Mouse (Mus musculus) mesoderm, embryonic 11.5 days (tissue): Measurements from ENCODE around the gene Agbl2.

Experiments used
- DNase-seq: peaks from one replicate; pipeline ENCODE4 v3.0.0-alpha.2; 2012; ENCODE audit warnings: low read depth, low spot score

Gene Agbl2

DNA sequence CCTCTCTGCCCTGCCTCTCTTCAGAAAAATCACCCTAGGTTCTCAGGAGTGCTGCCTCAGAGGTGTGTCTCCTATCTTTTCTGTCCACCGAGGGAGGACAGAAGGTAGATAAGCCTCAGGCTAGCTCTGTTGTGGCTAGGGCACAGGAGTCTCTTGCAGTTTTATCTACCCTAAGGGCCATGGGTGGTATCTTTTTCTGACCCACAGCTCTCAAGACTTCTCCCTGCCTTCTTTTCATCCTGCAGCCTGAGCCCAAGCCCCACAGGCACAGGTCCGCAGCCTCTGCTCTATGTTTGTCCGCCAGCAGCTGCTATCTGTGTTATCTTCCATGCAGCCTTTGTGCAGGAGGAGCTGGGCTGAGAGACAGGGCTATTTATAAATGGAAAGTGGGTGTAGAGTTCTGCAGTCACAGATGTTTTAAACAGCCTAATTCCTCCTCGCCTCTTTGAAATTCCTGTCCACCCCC lies 87.6 kb downstream of the Agbl2 start:
- no peak for DNase-seq

DNA sequence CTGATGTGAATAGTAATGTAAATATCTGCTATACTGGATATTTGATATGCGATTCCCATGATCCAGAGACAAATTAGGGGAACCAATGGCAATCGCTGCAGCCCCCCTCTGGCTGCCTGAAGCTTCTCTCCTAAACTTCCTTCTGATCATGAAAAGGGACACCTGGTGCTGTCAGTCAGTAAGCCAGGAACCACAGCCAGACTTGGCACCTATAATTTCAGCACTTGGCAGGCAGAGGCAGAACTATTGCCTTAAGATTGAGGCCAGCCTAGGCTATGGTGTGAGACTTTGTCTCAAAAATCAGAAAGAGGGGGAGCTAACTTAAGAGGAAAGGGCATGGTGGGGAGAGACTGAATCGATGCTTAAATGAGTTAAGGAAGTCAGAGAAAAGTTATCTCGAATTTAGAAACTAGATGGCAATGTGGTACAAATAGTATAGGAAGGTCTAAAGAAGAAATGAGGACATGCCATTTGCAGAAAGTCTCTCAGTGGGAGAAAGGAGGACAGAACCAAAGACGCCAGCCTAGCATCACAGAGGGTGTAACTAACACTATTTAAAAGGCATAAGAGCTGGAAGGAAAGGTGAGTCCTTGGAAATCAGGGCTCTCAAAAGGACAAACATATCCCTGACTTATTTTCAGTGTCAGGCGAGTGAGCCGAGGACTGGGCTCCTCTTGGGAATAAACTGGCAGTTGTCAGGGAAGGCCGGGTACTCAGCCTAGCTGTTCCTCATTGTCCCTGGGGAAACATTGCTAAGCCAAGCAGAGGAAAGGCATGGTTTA lies 88.8 kb downstream of the Agbl2 start:
- DNase-seq = no peak

DNA sequence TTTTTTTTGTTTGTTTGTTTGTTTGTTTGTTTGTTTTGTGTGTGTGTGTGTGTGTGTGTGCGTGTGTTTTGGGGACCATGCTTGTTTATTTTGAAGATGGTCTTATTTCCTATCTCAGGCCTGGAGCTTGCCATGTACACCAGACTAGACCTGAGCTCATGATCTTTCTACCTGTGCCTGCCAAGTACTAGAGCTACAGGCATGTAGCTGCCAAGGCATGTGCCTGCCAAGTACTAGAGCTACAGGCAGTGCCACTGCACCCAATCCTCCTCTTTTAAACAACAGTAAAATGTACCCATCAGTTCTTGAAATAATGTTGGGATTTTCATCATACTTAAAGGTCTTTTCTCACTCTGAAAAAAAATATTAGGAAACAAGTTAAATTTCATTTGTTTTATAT lies 91.5 kb downstream of the Agbl2 start:
- no peak for DNase-seq

DNA sequence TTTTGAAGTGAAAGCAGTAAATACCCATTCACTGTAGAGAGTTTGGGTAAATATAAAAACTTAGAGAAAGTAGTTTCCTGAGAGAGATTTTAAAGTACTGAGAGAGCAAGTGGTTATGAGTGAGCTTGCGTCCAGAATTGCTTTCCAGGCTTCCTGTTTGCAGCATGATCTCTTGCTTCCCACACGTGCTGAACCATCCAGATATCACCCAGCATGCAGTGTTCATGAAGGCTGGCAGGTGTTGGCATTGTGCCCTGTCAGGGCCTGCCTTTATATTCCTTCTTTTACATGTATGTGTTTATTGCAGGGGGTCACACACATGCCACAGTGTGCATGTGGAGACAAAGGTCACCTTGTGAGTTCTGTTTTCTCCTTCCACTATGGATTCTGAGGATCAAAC lies 92.7 kb downstream of the Agbl2 start:
- no peak for DNase-seq

DNA sequence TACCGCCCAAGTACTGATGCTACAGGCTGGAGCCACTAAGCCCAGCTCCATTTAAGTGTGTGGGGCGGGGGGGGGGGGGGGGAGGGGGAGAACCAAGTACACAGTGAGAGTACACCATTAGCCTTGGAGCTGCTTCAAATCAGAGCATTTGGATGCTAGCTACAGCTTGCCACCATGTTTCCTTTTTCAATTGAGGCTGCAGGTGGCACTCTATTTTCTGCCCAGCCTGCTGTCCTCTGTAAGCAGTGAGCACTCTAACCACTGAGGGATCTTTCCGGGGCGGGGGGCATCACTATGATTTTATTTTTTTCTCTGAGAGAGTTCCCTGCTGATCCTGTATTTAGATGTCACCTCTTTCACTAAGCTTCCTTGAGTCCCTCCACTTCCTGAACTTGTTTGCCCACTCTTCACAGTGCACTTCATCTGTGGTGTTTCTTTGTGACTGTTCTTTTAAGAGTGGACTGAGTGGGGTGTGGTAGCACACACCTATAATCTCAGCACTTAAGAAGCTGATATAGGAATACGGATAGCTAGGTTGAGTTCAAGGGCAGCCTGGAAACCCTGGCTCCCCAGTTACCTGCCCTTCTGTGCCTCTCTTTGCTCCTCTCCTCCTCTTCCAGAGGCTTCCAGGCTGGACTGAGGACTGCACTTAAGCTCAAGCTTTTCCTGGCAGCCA lies 95.2 kb downstream of the Agbl2 start:
- no peak for DNase-seq

DNA sequence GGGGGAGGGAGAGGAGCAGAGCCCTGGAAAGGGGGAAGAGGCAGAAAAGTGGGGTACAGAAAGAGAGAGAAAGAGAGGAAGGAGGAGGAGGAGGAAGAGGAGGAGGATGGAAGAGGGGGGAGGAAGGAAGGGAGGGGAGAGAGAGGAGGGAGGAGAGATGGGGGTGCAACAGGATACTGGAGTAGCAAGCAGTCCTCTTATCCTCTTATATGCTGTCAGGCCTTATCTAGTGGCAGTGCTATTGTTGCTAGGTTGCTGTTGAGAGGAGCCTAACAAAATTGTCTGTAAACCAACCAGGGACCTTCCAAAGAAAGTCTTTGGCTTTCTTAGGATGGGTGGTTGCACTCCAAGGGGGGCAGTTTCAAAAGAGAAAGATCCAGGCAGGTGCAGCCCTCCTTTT lies 96.9 kb downstream of the Agbl2 start:
- DNase-seq = no peak

DNA sequence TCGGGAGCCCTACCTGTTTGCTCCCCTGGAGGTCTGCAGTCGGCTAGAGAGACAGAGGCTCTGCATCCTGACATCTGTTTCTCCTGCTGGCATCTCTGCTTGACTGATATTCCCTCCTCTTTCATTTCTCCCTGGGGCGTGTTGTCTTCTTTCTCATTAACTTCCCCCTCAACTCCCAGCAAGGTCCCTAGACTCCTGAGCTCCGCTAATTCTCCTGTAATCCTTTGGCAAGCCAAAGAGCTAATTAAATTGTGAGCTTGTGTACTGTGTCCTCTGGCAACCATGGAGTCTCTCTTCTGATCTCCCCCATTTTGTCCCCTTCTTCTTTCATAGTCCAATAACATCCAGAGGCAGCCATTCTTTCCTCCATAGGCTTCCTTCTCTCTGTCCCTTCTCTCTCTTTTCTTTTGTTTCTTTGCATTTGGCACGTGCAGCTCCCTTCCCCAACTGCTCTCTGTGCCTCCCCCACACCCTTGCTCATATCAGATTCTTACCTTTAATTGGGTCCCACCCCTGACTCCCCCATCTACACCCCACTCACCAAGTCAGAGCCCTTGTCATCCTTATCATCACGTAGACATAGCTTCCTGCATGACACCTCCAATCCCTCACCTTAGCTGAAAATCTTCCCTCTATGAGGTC lies 97.7 kb downstream of the Agbl2 start:
- no peak for DNase-seq

DNA sequence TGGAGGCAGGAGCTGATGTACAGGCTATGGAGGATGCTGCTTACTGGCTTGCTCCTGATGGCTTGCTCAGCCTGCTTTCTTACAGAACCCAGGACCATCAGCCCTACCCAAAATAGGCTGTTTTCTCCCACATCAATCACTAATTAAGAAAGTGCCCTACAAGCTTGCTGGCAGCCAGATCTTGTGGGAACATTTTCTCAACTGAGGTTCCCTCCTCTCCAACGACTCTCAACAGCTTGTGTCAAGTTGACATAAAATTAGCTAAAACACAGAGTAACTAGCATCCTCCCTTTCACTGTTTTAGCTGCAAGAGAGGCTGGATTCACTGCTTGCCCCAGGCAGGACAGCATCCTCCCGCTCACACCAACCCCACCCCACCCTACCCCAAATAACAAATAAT lies 99.3 kb downstream of the Agbl2 start:
- no peak for DNase-seq
